Mouse (Mus musculus): ENCODE data around the gene Marveld3. TPM values are rescaled to one million over a fixed set of nuclear protein-coding genes. Genes with fewer than 3 reads are reported as not detected.
A peak's percentile ranks its signal among the peaks of the same experiment; 100 is the strongest.

Gene Marveld3
- total RNA-seq, 1 experiment from 2014 or later, result not detected

DNA sequence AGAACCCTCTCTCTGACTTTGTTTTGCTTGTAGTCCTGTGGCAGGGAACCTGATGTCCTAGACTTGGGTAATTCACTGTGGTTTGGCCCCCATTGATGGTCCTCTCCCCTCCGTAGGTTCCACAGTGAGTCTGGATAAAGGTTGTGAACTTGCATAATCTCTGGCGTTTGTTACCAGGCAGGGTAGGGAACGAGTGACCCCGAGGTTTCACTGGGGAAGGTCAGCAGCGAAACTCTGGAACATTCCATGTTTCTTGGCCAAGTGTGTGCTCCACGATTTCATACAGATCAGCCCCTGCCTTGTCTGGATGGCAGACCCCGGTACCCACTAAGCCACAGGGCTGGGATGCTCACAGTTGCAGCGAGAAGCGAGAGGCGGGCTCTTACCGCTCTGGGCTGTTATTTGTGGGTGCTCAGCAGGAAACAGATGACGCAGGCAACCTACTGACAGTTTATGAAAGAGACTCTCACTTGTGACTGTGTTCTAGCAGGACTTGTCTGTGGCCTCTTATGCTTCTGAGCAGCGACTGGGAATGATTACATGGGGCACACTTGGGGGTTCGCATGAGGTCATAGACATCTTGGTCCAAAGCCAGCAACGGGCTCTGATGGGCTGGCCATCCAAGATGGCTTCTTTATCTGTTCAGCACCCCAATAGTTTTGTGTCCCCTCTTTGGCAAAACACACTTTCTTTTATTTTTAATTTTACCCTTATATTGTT, 20.5 kb upstream of the Marveld3 start:
- 0 out of 4 replicates have a peak, but pooled peaks of 1 of the 2 experiments have one; percentile 21 for ATAC-seq (replicated peaks in 1 of 2; ENCODE audit: insufficient read depth in 1 of 2, low FRiP score in 2 of 2, low TSS enrichment in 1 of 2, low read depth in 1 of 2, poor library complexity in 2 of 2, severe bottlenecking in 2 of 2)

DNA sequence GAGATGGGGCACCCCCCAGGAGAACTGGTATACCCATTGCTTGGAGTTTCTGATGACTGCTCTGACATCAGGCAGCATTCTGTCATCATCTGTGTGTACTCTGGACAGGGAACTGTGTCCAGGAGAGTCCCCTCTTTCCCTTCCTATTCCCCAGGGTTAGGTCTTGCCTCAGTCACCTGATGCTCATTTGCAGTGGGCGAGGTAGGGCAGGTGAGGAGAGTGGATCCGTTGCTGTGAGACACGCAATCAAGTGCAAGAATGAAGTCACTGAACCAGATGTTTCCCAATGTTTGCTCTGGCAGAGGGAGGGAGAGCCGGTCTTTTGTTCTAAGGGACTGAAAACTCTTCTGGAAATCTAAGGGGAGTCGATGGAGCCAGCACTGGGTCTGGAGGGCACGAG, 17.3 kb upstream of the Marveld3 start:
- no peak for ATAC-seq (replicated peaks in 1 of 2; ENCODE audit: insufficient read depth in 1 of 2, low FRiP score in 2 of 2, low TSS enrichment in 1 of 2, low read depth in 1 of 2, poor library complexity in 2 of 2, severe bottlenecking in 2 of 2)

DNA sequence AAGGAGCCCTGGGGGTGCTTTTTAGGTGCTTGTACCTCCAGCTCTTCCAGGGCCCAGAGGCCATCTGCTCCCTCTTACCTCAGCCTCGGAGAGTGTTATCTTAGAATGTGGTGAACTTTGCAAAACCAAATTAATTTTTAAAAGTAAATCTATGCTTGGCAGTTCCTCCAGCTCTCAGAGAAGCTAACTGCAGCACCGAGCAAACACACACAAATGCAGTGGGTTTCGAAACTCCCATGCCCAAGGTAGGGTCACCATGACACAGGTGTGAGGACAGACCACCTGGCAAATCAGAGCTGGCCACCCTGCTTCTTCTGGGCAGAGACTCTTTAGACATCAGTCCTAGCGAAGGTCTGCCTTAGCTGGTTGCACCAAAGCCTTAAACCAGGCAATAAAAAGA, 10.9 kb upstream of the Marveld3 start:
- no peak for ATAC-seq (replicated peaks in 1 of 2; ENCODE audit: insufficient read depth in 1 of 2, low FRiP score in 2 of 2, low TSS enrichment in 1 of 2, low read depth in 1 of 2, poor library complexity in 2 of 2, severe bottlenecking in 2 of 2)

DNA sequence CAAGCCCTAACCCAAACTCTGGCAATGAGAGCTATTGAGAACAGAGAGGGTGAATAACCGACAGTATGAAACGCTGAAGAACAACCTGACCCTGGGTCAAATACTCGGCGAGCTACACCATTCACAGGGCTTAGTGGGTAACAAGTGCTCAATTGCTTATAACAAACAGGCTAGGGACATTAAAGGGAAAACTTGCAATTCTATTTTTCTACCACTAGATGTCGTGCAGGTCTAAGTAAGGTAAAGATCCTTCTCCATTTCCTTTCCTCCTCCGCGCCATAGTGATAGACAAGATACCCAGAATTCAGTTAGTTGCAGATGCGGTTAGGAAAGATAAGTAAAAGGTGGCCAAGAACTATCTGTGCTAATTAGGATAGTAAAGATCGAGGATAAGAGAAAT, 8.3 kb upstream of the Marveld3 start:
- peak; percentile 53 to 69 for ATAC-seq (replicated peaks in 1 of 2; ENCODE audit: insufficient read depth in 1 of 2, low FRiP score in 2 of 2, low TSS enrichment in 1 of 2, low read depth in 1 of 2, poor library complexity in 2 of 2, severe bottlenecking in 2 of 2)

DNA sequence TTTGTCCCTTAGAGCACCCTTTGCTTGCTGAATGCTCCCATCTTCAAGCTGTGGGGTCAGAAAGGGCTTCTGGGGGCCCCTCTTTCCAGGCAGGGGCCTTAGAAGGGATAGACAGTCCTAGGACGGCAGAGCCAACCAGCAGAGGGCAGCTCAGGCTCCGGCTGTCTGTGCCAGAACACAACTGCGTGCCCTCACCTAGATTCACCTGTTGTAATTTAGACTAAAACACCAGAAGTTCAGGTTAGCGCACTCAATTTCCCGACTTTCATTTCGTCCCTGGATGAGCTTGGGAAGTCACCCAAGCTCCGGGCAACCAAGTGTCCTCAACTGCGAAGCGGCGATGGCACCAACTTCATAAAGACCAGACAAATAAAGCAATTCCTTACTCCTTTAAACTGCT, 6.8 kb upstream of the Marveld3 start:
- no peak for ATAC-seq (replicated peaks in 1 of 2; ENCODE audit: insufficient read depth in 1 of 2, low FRiP score in 2 of 2, low TSS enrichment in 1 of 2, low read depth in 1 of 2, poor library complexity in 2 of 2, severe bottlenecking in 2 of 2)

DNA sequence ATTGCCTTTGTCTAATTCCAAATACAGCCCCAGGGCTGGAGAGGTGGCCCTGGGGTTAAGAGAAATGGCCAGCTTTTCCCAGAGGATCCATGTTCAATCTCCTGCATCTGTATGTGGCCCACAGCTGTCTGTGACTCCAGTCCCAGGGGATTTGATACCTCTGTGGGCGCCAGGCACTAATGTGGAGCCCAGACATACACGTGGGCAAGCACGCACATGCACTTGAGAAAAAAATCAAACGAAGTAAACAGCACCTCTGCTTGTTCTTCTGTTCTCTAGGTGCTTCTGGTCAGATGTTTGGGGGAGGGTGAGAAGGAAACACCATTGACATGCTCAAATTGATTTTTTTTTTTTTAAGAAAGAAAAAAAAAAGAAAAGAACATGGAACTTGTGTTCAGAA, 2.1 kb upstream of the Marveld3 start:
- no peak for ATAC-seq (replicated peaks in 1 of 2; ENCODE audit: insufficient read depth in 1 of 2, low FRiP score in 2 of 2, low TSS enrichment in 1 of 2, low read depth in 1 of 2, poor library complexity in 2 of 2, severe bottlenecking in 2 of 2)

DNA sequence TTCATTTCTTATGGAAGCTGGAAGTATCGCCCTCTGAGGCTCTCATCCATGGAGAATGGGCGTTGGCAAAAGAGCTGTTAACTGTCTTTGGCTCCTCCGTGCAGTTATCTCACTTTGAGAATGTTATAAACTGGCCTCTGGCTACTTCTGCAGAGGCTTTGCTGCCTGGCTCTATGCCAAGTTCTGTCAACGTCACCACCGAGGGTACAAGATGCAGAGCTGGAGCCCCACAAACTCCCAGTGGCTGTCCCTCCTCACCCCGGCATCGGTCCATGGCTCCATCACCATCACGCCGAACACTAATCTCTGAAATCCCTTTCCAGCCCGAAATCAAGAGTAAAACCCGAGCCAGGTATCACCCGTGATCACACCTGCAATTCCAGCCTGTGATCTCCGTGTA, 1.4 kb upstream of the Marveld3 start:
- ATAC-seq (replicated peaks in 1 of 2; ENCODE audit: insufficient read depth in 1 of 2, low FRiP score in 2 of 2, low TSS enrichment in 1 of 2, low read depth in 1 of 2, poor library complexity in 2 of 2, severe bottlenecking in 2 of 2), result no peak

DNA sequence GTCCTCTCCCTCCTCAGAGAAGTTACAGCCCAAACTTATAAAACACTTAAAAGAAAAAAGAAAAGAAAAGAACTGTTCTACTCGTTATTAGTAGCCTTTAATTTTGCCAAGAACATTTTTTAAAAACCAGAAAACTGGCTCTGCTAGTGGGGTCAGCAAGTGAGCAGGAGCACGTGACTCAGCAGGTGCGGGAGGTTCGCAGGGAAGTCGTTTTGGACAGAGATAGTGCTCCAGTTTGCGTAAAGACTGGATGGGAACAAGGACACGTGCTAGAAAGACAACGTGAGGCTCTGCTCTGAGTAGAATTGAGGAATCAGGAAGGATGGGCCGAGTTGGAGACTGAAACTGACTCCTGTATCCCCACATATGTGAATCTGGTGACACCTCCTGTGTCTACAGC, 893 bp upstream of the Marveld3 start:
- no peak for ATAC-seq (replicated peaks in 1 of 2; ENCODE audit: insufficient read depth in 1 of 2, low FRiP score in 2 of 2, low TSS enrichment in 1 of 2, low read depth in 1 of 2, poor library complexity in 2 of 2, severe bottlenecking in 2 of 2)

DNA sequence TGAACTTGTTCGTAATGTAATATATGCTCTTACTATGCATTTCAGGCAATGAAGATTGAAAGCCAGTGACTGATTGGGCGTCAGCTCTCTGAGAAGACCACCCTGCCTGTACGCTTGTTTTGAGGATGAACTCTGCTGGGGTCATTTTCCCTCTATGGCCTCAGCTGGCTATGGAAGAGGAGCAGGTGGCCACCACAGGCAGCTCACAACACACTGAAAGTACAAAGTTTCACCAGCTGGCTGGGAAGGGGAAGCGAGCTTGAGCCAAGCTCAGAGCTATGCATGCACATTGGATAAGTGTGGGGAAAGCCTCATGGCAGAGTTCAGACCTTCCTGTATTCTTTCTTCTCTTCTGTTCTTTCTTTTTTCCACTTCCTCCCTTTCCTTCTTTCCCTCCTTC, 2.9 kb downstream of the Marveld3 start:
- ATAC-seq (replicated peaks in 1 of 2; ENCODE audit: insufficient read depth in 1 of 2, low FRiP score in 2 of 2, low TSS enrichment in 1 of 2, low read depth in 1 of 2, poor library complexity in 2 of 2, severe bottlenecking in 2 of 2), result no peak

DNA sequence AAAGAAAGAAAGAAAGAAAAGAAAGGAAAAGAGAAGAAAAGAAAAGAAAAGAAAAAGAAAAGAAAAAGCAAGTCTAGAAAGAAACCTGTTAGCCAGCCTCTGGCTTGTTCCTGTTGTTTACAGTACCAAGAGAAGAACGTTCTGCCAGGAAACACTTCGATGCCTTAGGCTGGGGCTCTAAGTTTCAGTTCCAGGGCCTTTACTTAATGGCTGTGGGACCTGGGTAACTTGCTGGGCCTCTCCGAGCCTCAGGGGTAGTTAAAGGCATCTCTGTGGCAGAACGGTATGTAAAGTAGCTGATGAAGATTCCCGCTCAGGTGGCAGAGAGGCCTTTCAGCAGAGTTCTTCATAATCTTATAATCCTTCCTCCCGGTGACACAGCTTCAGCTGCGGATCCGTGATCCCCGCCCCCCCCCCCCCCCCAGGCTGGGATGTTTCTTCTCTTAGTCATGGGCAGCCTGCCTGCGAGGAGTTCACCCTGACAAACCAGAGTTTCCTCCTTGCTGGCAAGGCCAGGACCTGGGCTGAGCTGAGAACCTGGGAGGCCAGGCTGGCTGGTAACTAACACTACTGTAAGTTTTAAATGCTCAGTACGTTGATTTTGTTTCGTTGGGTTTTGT, 3.9 kb downstream of the Marveld3 start:
- no peak for ATAC-seq (replicated peaks in 1 of 2; ENCODE audit: insufficient read depth in 1 of 2, low FRiP score in 2 of 2, low TSS enrichment in 1 of 2, low read depth in 1 of 2, poor library complexity in 2 of 2, severe bottlenecking in 2 of 2)

DNA sequence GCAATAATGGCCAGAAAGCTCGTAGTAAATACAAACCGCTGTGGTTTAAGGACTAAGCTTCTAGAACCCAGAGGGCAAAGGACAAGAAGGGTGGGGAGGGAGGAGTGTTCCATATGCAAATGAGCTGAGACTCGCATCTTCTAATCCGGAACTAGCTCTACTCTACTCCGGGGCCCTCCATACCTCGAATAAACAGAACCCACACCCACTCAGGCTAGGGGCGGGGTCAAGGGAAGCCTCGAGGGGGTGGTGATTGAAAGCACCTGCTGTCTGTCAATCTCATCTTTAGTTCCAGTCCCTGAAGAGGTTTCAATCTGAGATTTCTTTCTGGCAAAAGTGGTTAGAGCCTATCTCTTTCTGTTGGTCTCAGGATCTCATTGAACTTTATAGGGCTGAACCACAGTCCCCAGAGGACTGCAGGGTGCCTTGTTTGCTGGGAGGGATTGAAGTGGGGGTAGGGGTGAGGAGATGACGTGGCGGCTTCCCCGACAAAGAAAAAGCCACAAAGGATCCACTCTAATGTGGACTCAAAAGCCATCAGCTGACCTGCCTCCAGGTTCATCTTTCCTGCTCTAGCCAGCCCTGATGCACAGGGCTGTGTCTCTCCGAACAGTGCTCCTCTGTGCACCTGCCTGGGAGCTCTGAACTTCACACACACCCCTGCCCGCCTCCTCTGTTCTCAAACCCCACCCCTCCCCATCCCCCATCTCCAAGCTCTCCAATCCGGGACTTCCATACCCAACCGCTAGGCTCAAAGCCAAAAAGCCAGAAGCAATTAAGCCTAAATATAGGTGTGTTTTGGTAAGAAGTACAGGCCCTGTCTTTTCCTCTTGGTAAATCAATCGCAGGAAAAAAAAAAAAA, 4.6 kb downstream of the Marveld3 start:
- peak in 1 of 2 experiments; percentile 24; a peak in 1 of 4 replicates for ATAC-seq (replicated peaks in 1 of 2; ENCODE audit: insufficient read depth in 1 of 2, low FRiP score in 2 of 2, low TSS enrichment in 1 of 2, low read depth in 1 of 2, poor library complexity in 2 of 2, severe bottlenecking in 2 of 2)

DNA sequence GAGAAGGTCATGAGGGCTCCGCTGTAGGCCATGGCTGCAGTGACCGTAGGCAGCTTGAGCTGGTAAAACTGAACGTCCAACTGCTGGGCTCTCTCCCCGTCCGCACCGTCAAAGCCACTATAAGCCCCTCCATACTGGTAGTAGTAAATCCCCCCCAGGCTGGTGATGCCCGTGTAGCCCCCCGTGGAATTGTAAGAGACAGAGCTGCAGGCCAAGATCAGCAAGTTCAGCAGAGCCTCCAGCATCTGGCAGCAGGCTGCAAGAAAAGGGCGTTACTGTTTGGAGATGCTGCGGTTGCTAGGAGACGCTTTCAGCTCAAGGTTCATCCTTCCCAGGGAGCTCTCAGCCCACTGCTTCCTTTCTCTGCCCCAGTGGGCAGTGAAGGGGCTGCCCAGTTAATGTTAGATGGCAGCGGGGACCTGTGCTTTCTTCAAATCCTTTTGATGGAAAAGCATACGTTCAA, 7.5 kb downstream of the Marveld3 start:
- no peak for ATAC-seq (replicated peaks in 1 of 2; ENCODE audit: insufficient read depth in 1 of 2, low FRiP score in 2 of 2, low TSS enrichment in 1 of 2, low read depth in 1 of 2, poor library complexity in 2 of 2, severe bottlenecking in 2 of 2)

DNA sequence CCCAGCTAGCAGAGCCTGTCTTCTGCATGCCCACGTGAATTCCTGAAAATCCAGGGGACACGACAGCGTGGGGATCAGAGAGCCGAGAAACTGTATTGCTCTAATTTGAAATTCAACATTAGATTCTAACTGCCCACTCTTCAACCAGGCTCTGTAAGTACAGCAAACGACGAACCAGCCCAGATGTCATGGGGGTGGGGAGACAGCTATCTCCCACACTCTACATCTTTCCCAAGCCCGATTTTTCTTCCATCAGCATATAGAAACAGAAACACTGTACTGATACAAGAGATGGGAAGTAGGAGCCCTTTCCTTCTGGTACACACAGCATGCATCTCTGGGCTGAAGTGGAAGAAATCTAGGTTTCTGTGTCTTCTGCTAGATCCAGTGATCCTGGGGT, 9.8 kb downstream of the Marveld3 start:
- ATAC-seq (replicated peaks in 1 of 2; ENCODE audit: insufficient read depth in 1 of 2, low FRiP score in 2 of 2, low TSS enrichment in 1 of 2, low read depth in 1 of 2, poor library complexity in 2 of 2, severe bottlenecking in 2 of 2), result no peak

DNA sequence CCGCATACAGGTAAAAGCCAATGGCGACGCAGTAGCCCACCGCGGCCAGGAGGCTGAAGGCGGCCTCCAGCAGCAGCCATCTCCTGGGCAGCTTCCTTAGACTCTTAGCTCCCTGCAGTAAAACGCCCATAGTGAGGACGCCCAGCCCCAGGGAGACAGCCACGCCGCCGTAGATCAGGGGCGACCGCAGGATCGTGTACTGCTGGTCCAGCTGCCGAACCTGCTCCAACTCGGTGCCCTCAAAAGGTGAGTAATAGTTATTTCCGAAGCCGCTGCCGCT, 13.8 kb downstream of the Marveld3 start:
- ATAC-seq (replicated peaks in 1 of 2; ENCODE audit: insufficient read depth in 1 of 2, low FRiP score in 2 of 2, low TSS enrichment in 1 of 2, low read depth in 1 of 2, poor library complexity in 2 of 2, severe bottlenecking in 2 of 2), result peak; percentile 23 to 26; a peak in 2 of 4 replicates

DNA sequence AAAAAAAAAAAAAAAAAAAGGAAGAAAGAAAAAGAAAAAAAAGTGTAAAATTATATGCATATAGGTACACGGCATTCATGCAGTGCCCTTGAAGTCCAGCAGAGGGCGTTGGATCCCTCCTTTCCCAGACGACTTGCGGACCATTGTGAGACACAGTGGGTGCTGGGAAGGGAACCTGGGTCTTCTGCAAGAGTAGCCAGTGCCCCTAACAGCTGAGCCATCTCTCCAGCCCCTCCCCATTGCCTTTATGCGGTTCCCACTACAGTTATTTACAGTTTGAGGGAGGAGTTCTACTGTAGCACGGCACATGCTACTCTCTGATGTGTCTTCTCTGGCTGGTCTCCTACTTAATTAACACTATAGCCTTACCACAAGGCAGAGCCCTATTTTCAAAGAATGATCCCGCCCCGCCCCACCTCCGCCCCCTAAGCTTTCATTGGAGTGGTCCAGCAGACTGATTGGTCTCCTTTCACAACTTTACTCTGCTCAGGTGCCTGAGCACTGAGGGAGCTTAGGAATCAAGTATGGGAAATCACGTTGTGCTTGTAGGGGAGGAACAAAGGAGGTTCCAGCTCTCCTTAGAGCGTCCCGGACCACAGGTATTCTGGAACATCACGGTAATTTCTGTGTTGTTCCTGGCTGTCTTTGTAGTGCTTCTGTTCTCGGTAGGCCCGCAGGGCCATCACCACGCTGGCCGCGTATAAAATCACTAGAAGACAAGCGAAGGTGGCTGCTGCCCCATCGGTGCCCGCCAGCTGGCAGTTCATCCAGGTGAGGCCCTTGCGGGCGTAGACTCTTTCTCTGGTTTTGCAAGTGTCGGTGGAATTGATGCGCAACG, 14.3 kb downstream of the Marveld3 start:
- ATAC-seq (replicated peaks in 1 of 2; ENCODE audit: insufficient read depth in 1 of 2, low FRiP score in 2 of 2, low TSS enrichment in 1 of 2, low read depth in 1 of 2, poor library complexity in 2 of 2, severe bottlenecking in 2 of 2), result peak in 1 of 2 experiments; percentile 41; a peak in 2 of 4 replicates

DNA sequence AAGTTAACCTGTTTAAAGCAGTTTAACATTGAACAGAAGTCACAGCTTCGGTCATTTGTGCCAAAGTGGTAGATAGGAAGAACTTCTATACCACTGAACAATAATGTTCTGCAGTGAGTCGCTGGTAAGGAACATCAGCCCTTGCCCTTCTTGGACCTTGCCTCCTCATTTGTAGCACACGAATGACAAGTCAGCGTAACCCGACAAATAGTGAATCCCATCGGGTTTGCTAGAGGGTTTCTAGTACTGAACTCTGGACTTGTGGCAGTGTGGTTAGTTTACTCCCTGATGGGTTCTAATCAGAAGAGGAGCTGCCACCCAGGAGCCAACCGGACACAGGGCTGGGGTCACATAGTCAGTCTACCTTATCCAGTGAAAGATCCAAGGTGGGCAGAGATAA, 15.7 kb downstream of the Marveld3 start:
- ATAC-seq (replicated peaks in 1 of 2; ENCODE audit: insufficient read depth in 1 of 2, low FRiP score in 2 of 2, low TSS enrichment in 1 of 2, low read depth in 1 of 2, poor library complexity in 2 of 2, severe bottlenecking in 2 of 2), result no peak

DNA sequence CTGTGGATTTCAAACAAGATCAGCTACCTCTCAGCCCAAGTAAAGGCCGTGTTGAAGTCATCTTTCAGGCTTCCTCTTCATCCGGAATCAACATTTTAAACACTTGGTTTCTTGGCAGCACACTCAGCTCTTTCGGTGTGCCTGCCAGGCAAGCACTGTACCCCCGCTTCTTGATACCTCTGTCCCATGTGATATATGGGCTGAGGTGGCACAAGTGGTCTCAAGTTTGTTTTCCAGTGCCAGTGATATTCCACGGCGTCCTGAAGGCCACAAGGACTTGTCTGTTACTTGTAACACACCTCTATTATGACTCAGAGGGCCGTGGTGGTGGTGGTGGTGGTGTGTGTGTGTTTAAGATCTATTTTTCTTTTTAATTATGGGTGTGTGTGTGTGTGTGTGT, 16.3 kb downstream of the Marveld3 start:
- no peak for ATAC-seq (replicated peaks in 1 of 2; ENCODE audit: insufficient read depth in 1 of 2, low FRiP score in 2 of 2, low TSS enrichment in 1 of 2, low read depth in 1 of 2, poor library complexity in 2 of 2, severe bottlenecking in 2 of 2)

Data from hematopoietic stem cell, adult 5-6 weeks (primary cell).